Mouse (Mus musculus) embryonic facial prominence, embryonic 12.5 days (tissue): ENCODE data around the gene Pla2g6. TPM values are rescaled to one million over a fixed set of nuclear protein-coding genes. Genes with fewer than 3 reads are reported as not detected.

Experiments
- ATAC-seq: fragments of 200-750 bp; cut with Nextera tagmentation; 2 replicates; pipeline ENCODE4 v1.8.0; 2017; ENCODE audit not compliant: insufficient number of reproducible peaks, insufficient read depth, low FRiP score, low TSS enrichment
- H3K27ac ChIP-seq: fragments of 300-500 bp; sonication (generic); 2 replicates; pipeline ENCODE4 v1.5.1; 2016; ENCODE audit warnings: mild to moderate bottlenecking
- H3K27me3 ChIP-seq: fragments of 300-500 bp; sonication (generic); 2 replicates; pipeline ENCODE4 v1.6.1; 2016; ENCODE audit warnings: mild to moderate bottlenecking, moderate library complexity
- H3K36me3 ChIP-seq: fragments of 300-500 bp; sonication (generic); 2 replicates; pipeline ENCODE4 v1.6.1; 2016; ENCODE audit warnings: mild to moderate bottlenecking
- H3K4me1 ChIP-seq: fragments of 300-500 bp; sonication (generic); 2 replicates; pipeline ENCODE4 v1.6.1; 2016
- H3K4me2 ChIP-seq: fragments of 300-500 bp; sonication (generic); replicated peaks from 2 replicates; pipeline ENCODE4 v1.6.1; 2016; ENCODE audit warnings: mild to moderate bottlenecking, moderate library complexity
- H3K4me3 ChIP-seq: fragments of 300-500 bp; sonication (generic); 2 replicates; pipeline ENCODE4 v1.5.1; 2016; ENCODE audit warnings: mild to moderate bottlenecking
- H3K9ac ChIP-seq: fragments of 300-500 bp; sonication (generic); 2 replicates; pipeline ENCODE4 v1.6.1; 2016; ENCODE audit warnings: mild to moderate bottlenecking, moderate library complexity
- H3K9me3 ChIP-seq: fragments of 300-500 bp; sonication (generic); 2 replicates; pipeline ENCODE4 v1.6.1; 2016; ENCODE audit warnings: mild to moderate bottlenecking, moderate library complexity
- WGBS: fragments of 180-500 bp; shearing (Covaris S2); methylation state at CpG from one replicate; pipeline ENCODE4 v1.1.7; 2016; 5-methylcytosine and 5-hydroxymethylcytosine counted together
- polyA plus RNA-seq: library from polyadenylated mRNA; unstranded; fragments of >200 nt; fragmentation: Nextera tagmentation; extraction: Ambion mirVana; gene quantifications from 2 replicates; pipeline ENCODE4 v1.2.1, GENCODE M21; 2016

The Pla2g6 gene
- polyA plus RNA-seq, 1 experiment from 2014 or later = 15.4 TPM

- H3K27me3 ChIP-seq = peaks cover 9% of the 10 kb centered on the region; the same call in 1 of the 2 replicates
- H3K4me3 ChIP-seq = no peak overlapping the region
- peak overlapping the region; percentile 41 for H3K27ac ChIP-seq
- no peak overlapping the region for H3K4me2 ChIP-seq
- H3K4me1 ChIP-seq = peaks cover 28% of the 10 kb centered on the region
- no peaks in the 10 kb centered on the region for H3K9me3 ChIP-seq
- ATAC-seq = no peak
- H3K36me3 ChIP-seq = peaks cover 44% of the 10 kb centered on the region
- 53% methylated on average over 7 of the region's 7 CpGs for WGBS
- H3K9ac ChIP-seq = no peak overlapping the region
Measured at GRCm38 (mm10) chr15:79360371-79360770, 32.2 kb upstream of the Pla2g6 start.

GRCm38 (mm10) chr15:79359954-79360353 lies 31.8 kb upstream of the Pla2g6 start:
- Histone ChIP-seq H3K27ac (peak overlapping the region; percentile 41), H3K4me2 (no peak overlapping the region), H3K36me3 (peaks cover 40% of the 10 kb centered on the region), H3K9ac (no peak overlapping the region), H3K4me3 (no peak overlapping the region), H3K9me3 (no peaks in the 10 kb centered on the region), H3K27me3 (peaks cover 9% of the 10 kb centered on the region; the same call in 1 of the 2 replicates), H3K4me1 (peaks cover 28% of the 10 kb centered on the region)
- WGBS = 27% methylated on average over 6 of the region's 6 CpGs
- ATAC-seq = no peak

- H3K9ac ChIP-seq = no peak overlapping the region
- ATAC-seq = no peak
- peak overlapping the region; percentile 94 for H3K4me2 ChIP-seq
- peaks cover 9% of the 10 kb centered on the region; the same call in 1 of the 2 replicates for H3K27me3 ChIP-seq
- H3K4me3 ChIP-seq = peak overlapping the region; percentile 48
- peaks cover 28% of the 10 kb centered on the region for H3K4me1 ChIP-seq
- H3K9me3 ChIP-seq = no peaks in the 10 kb centered on the region
- peaks cover 22% of the 10 kb centered on the region for H3K36me3 ChIP-seq
- peak overlapping the region; percentile 12; the same call in 1 of the 2 replicates for H3K27ac ChIP-seq
- 40% methylated on average over 12 of the region's 12 CpGs for WGBS
Measured at GRCm38 (mm10) chr15:79357974-79358690, 29.9 kb upstream of the Pla2g6 start.

GRCm38 (mm10) chr15:79357036-79357911 lies 29.1 kb upstream of the Pla2g6 start:
- under 1% methylated on average over 76 of the region's 77 CpGs for WGBS
- Histone ChIP-seq H3K36me3 (peaks cover 14% of the 10 kb centered on the region), H3K9me3 (no peaks in the 10 kb centered on the region), H3K4me3 (peak overlapping the region; percentile 48), H3K27me3 (peaks cover 9% of the 10 kb centered on the region; the same call in 1 of the 2 replicates), H3K27ac (0 out of 2 replicates have a peak overlapping the region, but pooled peaks have one; percentile 17), H3K4me2 (peak overlapping the region; percentile 94), H3K4me1 (peaks cover 28% of the 10 kb centered on the region), H3K9ac (peak overlapping the region; percentile 60)
- peak; percentile 76 for ATAC-seq

GRCm38 (mm10) chr15:79356481-79356880 lies 28.3 kb upstream of the Pla2g6 start:
- H3K9me3 ChIP-seq = no peaks in the 10 kb centered on the region
- H3K36me3 ChIP-seq = peaks cover 6% of the 10 kb centered on the region
- peaks cover 9% of the 10 kb centered on the region; the same call in 1 of the 2 replicates for H3K27me3 ChIP-seq
- peak overlapping the region; percentile 48; the same call in 1 of the 2 replicates for H3K4me3 ChIP-seq
- ATAC-seq = no peak
- no peak overlapping the region for H3K27ac ChIP-seq
- WGBS = 84% methylated on average over 8 of the region's 8 CpGs
- H3K4me2 ChIP-seq = peak overlapping the region; percentile 94
- H3K4me1 ChIP-seq = peaks cover 30% of the 10 kb centered on the region
- H3K9ac ChIP-seq = no peak overlapping the region

- Histone ChIP-seq H3K9ac (no peak overlapping the region), H3K27me3 (peaks cover 9% of the 10 kb centered on the region; the same call in 1 of the 2 replicates), H3K9me3 (no peaks in the 10 kb centered on the region), H3K4me3 (no peak overlapping the region), H3K4me1 (peaks cover 24% of the 10 kb centered on the region), H3K4me2 (no peak overlapping the region), H3K36me3 (no peaks in the 10 kb centered on the region), H3K27ac (no peak overlapping the region)
- WGBS = 63% methylated on average over 4 of the region's 4 CpGs
- no peak for ATAC-seq
Measured at GRCm38 (mm10) chr15:79354619-79355018, 26.4 kb upstream of the Pla2g6 start.

GRCm38 (mm10) chr15:79353690-79354305 lies 25.6 kb upstream of the Pla2g6 start:
- Histone ChIP-seq H3K27ac (no peak overlapping the region), H3K4me2 (no peak overlapping the region), H3K4me3 (no peak overlapping the region), H3K36me3 (no peaks in the 10 kb centered on the region), H3K9me3 (no peaks in the 10 kb centered on the region), H3K4me1 (peaks cover 23% of the 10 kb centered on the region), H3K27me3 (peaks cover 11% of the 10 kb centered on the region), H3K9ac (no peak overlapping the region)
- no peak for ATAC-seq
- 85% methylated on average over 5 of the region's 5 CpGs for WGBS

- Histone ChIP-seq H3K4me1 (peaks cover 23% of the 10 kb centered on the region), H3K27ac (no peak overlapping the region), H3K36me3 (no peaks in the 10 kb centered on the region), H3K27me3 (peaks cover 17% of the 10 kb centered on the region), H3K4me3 (no peak overlapping the region), H3K9ac (no peak overlapping the region), H3K4me2 (no peak overlapping the region), H3K9me3 (no peaks in the 10 kb centered on the region)
- ATAC-seq = no peak
- 81% methylated on average over 6 of the region's 6 CpGs for WGBS
Measured at GRCm38 (mm10) chr15:79352479-79352878, 24.3 kb upstream of the Pla2g6 start.

GRCm38 (mm10) chr15:79351331-79351767 lies 23.2 kb upstream of the Pla2g6 start:
- no peak overlapping the region for H3K9ac ChIP-seq
- H3K4me3 ChIP-seq = no peak overlapping the region
- peaks cover 14% of the 10 kb centered on the region for H3K4me1 ChIP-seq
- H3K36me3 ChIP-seq = no peaks in the 10 kb centered on the region
- H3K27ac ChIP-seq = no peak overlapping the region
- no peaks in the 10 kb centered on the region for H3K9me3 ChIP-seq
- H3K27me3 ChIP-seq = peaks cover 11% of the 10 kb centered on the region
- H3K4me2 ChIP-seq = no peak overlapping the region
- WGBS = 21% methylated on average over 15 of the region's 15 CpGs
- no peak for ATAC-seq

GRCm38 (mm10) chr15:79350866-79351265 lies 22.7 kb upstream of the Pla2g6 start:
- no peak overlapping the region for H3K27ac ChIP-seq
- no peaks in the 10 kb centered on the region for H3K9me3 ChIP-seq
- WGBS = 90% methylated on average over 4 of the region's 4 CpGs
- no peak overlapping the region for H3K4me2 ChIP-seq
- H3K27me3 ChIP-seq = peaks cover 8% of the 10 kb centered on the region
- H3K4me3 ChIP-seq = no peak overlapping the region
- no peaks in the 10 kb centered on the region for H3K36me3 ChIP-seq
- peaks cover 14% of the 10 kb centered on the region for H3K4me1 ChIP-seq
- H3K9ac ChIP-seq = no peak overlapping the region
- no peak for ATAC-seq

GRCm38 (mm10) chr15:79348651-79349050 lies 20.5 kb upstream of the Pla2g6 start:
- peak overlapping the region; percentile 68; the same call in 1 of the 2 replicates for H3K4me3 ChIP-seq
- H3K4me2 ChIP-seq = peak overlapping the region; percentile 94
- no peak for ATAC-seq
- peaks cover 14% of the 10 kb centered on the region for H3K4me1 ChIP-seq
- WGBS = 55% methylated on average over 8 of the region's 8 CpGs
- H3K36me3 ChIP-seq = no peaks in the 10 kb centered on the region
- no peak overlapping the region for H3K27ac ChIP-seq
- H3K27me3 ChIP-seq = peaks cover 8% of the 10 kb centered on the region
- 0 out of 2 replicates have a peak overlapping the region, but pooled peaks have one; percentile 63 for H3K9ac ChIP-seq
- H3K9me3 ChIP-seq = no peaks in the 10 kb centered on the region
